ENCODE assay signal across 8 mouse cellular contexts in the genomic region with DNA sequence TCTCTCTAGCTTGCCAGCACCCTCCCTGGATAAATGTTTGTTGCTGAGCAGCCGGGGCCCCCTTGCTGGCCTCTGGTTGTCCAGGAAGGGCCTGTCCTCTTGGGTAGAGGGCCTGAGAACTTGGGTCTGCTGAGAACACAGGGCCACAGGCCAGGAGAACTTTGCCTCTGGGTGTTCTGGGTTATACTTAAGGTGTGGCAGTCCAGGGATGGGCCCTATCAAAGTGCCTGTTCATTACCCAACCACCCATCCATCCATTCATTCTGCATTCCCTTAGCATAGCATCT. TPM values are rescaled to one million over a fixed set of nuclear protein-coding genes. Genes with fewer than 3 reads are reported as not detected.
DNase-seq lines count a peak whose midpoint lies in the region; ATAC-seq and TF ChIP-seq lines count a peak whose summit lies in the region.

No protein-coding gene starts in this region.

- H3K27me3 ChIP-seq in heart, embryonic 16.5 days (ENCODE audit: control insufficient read depth, insufficient read depth, low read length), result no peaks in the 10 kb centered on the region
- H3K27me3 ChIP-seq in hindbrain, embryonic 13.5 days, result no peaks in the 10 kb centered on the region
- H3K27me3 ChIP-seq in midbrain, embryonic 12.5 days, result peaks cover 22% of the 10 kb centered on the region; the same call in 1 of the 2 replicates

- 50% methylated on average over 1 of the region's 1 CpGs for WGBS in heart, embryonic 16.5 days
- WGBS in bone marrow, adult 2 months, result 58% methylated on average over 1 of the region's 1 CpGs
- WGBS in hindbrain, embryonic 13.5 days, result 83% methylated on average over 1 of the region's 1 CpGs
- 73% methylated on average over 1 of the region's 1 CpGs for WGBS in midbrain, embryonic 12.5 days

- H3K4me1 ChIP-seq in heart, embryonic 16.5 days (ENCODE audit: control insufficient read depth, insufficient read depth, low read length), result peaks cover 18% of the 10 kb centered on the region
- H3K4me1 ChIP-seq in bone marrow, adult 2 months (ENCODE audit: control insufficient read depth, insufficient read depth, low read length), result peaks cover 2% of the 10 kb centered on the region; the same call in 1 of the 2 replicates
- peaks cover 34% of the 10 kb centered on the region for H3K4me1 ChIP-seq in hindbrain, embryonic 13.5 days (replicated peaks)
- H3K4me1 ChIP-seq in midbrain, embryonic 12.5 days, result peaks cover 28% of the 10 kb centered on the region

- peak overlapping the region; percentile 90 for H3K4me2 ChIP-seq in heart, embryonic 16.5 days (ENCODE audit: low read depth, low read length)
- H3K4me2 ChIP-seq in hindbrain, embryonic 13.5 days, result peak overlapping the region; percentile 99
- peak overlapping the region; percentile 99 for H3K4me2 ChIP-seq in midbrain, embryonic 12.5 days (replicated peaks)

- DNase-seq in heart, adult 9 months (ENCODE audit: low spot score in 2 of 2), result no peak
- DNase-seq in thymus, postnatal 25 days, result no peak
- no peak for DNase-seq in ovary, postnatal 36 days (ENCODE audit: low spot score)
- DNase-seq in thymus, postnatal 0 days (ENCODE audit: low spot score), result no peak

- peak overlapping the region; percentile 89 for H3K27ac ChIP-seq in heart, embryonic 16.5 days (ENCODE audit: low read length)
- no peak overlapping the region for H3K27ac ChIP-seq in bone marrow, adult 2 months (ENCODE audit: control insufficient read depth, insufficient read depth, low read depth, low read length, poor library complexity)
- peak overlapping the region; percentile 96 for H3K27ac ChIP-seq in hindbrain, embryonic 13.5 days
- peak overlapping the region; percentile 85; the same call in 1 of the 2 replicates for H3K27ac ChIP-seq in midbrain, embryonic 12.5 days (replicated peaks)

- peak overlapping the region; percentile 81 for H3K9ac ChIP-seq in heart, embryonic 16.5 days (ENCODE audit: low read length)
- peak overlapping the region; percentile 93 for H3K9ac ChIP-seq in hindbrain, embryonic 13.5 days
- H3K9ac ChIP-seq in midbrain, embryonic 12.5 days (replicated peaks), result peak overlapping the region; percentile 87

- H3K9me3 ChIP-seq in heart, embryonic 16.5 days (replicated peaks; ENCODE audit: control insufficient read depth, low read length), result no peaks in the 10 kb centered on the region
- H3K9me3 ChIP-seq in hindbrain, embryonic 13.5 days, result no peaks in the 10 kb centered on the region
- no peaks in the 10 kb centered on the region for H3K9me3 ChIP-seq in midbrain, embryonic 12.5 days

- peak overlapping the region; percentile 82 for H3K4me3 ChIP-seq in heart, embryonic 16.5 days (ENCODE audit: low read length)
- H3K4me3 ChIP-seq in bone marrow, adult 2 months (replicated peaks; ENCODE audit: control insufficient read depth, low read depth, low read length), result peak overlapping the region; percentile 75
- peak overlapping the region; percentile 82 for H3K4me3 ChIP-seq in hindbrain, embryonic 13.5 days
- peak overlapping the region; percentile 70 for H3K4me3 ChIP-seq in midbrain, embryonic 12.5 days

- peaks cover 15% of the 10 kb centered on the region for H3K36me3 ChIP-seq in heart, embryonic 16.5 days (ENCODE audit: control insufficient read depth, insufficient read depth)
- peaks cover 34% of the 10 kb centered on the region for H3K36me3 ChIP-seq in hindbrain, embryonic 13.5 days
- H3K36me3 ChIP-seq in midbrain, embryonic 12.5 days, result peaks cover 30% of the 10 kb centered on the region

- no peak for TF ChIP-seq CTCF in bone marrow, adult 2 months (IDR thresholded peaks at IDR 0.05; ENCODE audit: control insufficient read depth, insufficient read depth, low read length)

- no peak for TF ChIP-seq POLR2A in bone marrow, adult 2 months (IDR thresholded peaks at IDR 0.05; ENCODE audit: borderline replicate concordance, control insufficient read depth, low read depth, low read length)

- ATAC-seq in heart, embryonic 16.5 days (replicated peaks; ENCODE audit: extremely low read depth, insufficient read depth, low FRiP score), result no peak
- ATAC-seq in hindbrain, embryonic 13.5 days (ENCODE audit: low FRiP score), result no peak
- ATAC-seq in midbrain, embryonic 12.5 days (ENCODE audit: low FRiP score, low read depth), result no peak

RNA-seq across cellular contexts. Expression of a gene that starts 1.3 kb away (rescaled TPM):
- 26.0 and 29.3 TPM in 2 replicates for polyA plus RNA-seq in heart, embryonic 16.5 days (2015; fragmentation: Nextera tagmentation; extraction: Ambion mirVana)
- 30.0 and 40.3 TPM in 2 replicates for polyA plus RNA-seq in bone marrow, adult 2 months (2011; ENCODE audit: insufficient read depth, insufficient read length, low replicate concordance, missing spikeins)
- polyA plus RNA-seq in hindbrain, embryonic 13.5 days (2015; fragmentation: Nextera tagmentation; extraction: Ambion mirVana), result 51.2 and 53.9 TPM in 2 replicates
- 51.2 and 52.3 TPM in 2 replicates for polyA plus RNA-seq in midbrain, embryonic 12.5 days (2016; fragmentation: Nextera tagmentation; extraction: Ambion mirVana)
- 27.8 and 28.1 TPM in 2 replicates for polyA plus RNA-seq in thymus, postnatal 0 days (2015; fragmentation: Nextera tagmentation; extraction: Ambion mirVana)

RNA-seq across cellular contexts. Expression of a gene that starts 22.3 kb away (rescaled TPM):
- 164 and 169 TPM in 2 replicates for polyA plus RNA-seq in heart, embryonic 16.5 days (2015; fragmentation: Nextera tagmentation; extraction: Ambion mirVana)
- polyA plus RNA-seq in bone marrow, adult 2 months (2011; ENCODE audit: insufficient read depth, insufficient read length, low replicate concordance, missing spikeins), result 28.6 and 37.9 TPM in 2 replicates
- 22.1 and 24.0 TPM in 2 replicates for polyA plus RNA-seq in hindbrain, embryonic 13.5 days (2015; fragmentation: Nextera tagmentation; extraction: Ambion mirVana)
- 20.4 and 22.6 TPM in 2 replicates for polyA plus RNA-seq in midbrain, embryonic 12.5 days (2016; fragmentation: Nextera tagmentation; extraction: Ambion mirVana)
- polyA plus RNA-seq in thymus, postnatal 0 days (2015; fragmentation: Nextera tagmentation; extraction: Ambion mirVana), result 7.9 and 10.2 TPM in 2 replicates

RNA-seq across cellular contexts. Expression of a gene that starts 22.5 kb away (rescaled TPM):
- polyA plus RNA-seq in heart, embryonic 16.5 days (2015; fragmentation: Nextera tagmentation; extraction: Ambion mirVana), result 125 and 126 TPM in 2 replicates
- polyA plus RNA-seq in bone marrow, adult 2 months (2011; ENCODE audit: insufficient read depth, insufficient read length, low replicate concordance, missing spikeins), result 199 and 273 TPM in 2 replicates
- polyA plus RNA-seq in hindbrain, embryonic 13.5 days (2015; fragmentation: Nextera tagmentation; extraction: Ambion mirVana), result 129 and 133 TPM in 2 replicates
- polyA plus RNA-seq in midbrain, embryonic 12.5 days (2016; fragmentation: Nextera tagmentation; extraction: Ambion mirVana), result 128 and 129 TPM in 2 replicates
- 127 and 128 TPM in 2 replicates for polyA plus RNA-seq in thymus, postnatal 0 days (2015; fragmentation: Nextera tagmentation; extraction: Ambion mirVana)

RNA-seq across cellular contexts. Expression of a gene that starts 29.3 kb away (rescaled TPM):
- polyA plus RNA-seq in heart, embryonic 16.5 days (2015; fragmentation: Nextera tagmentation; extraction: Ambion mirVana), result 38.7 and 43.5 TPM in 2 replicates
- polyA plus RNA-seq in bone marrow, adult 2 months (2011; ENCODE audit: insufficient read depth, insufficient read length, low replicate concordance, missing spikeins), result 7.8 and 8.5 TPM in 2 replicates
- polyA plus RNA-seq in hindbrain, embryonic 13.5 days (2015; fragmentation: Nextera tagmentation; extraction: Ambion mirVana), result 27.0 and 33.1 TPM in 2 replicates
- 28.8 and 30.4 TPM in 2 replicates for polyA plus RNA-seq in midbrain, embryonic 12.5 days (2016; fragmentation: Nextera tagmentation; extraction: Ambion mirVana)
- polyA plus RNA-seq in thymus, postnatal 0 days (2015; fragmentation: Nextera tagmentation; extraction: Ambion mirVana), result 7.6 and 10.6 TPM in 2 replicates

RNA-seq across cellular contexts. Expression of a gene that starts 34.2 kb away (rescaled TPM):
- 135 and 136 TPM in 2 replicates for polyA plus RNA-seq in heart, embryonic 16.5 days (2015; fragmentation: Nextera tagmentation; extraction: Ambion mirVana)
- 27.2 and 50.0 TPM in 2 replicates for polyA plus RNA-seq in bone marrow, adult 2 months (2011; ENCODE audit: insufficient read depth, insufficient read length, low replicate concordance, missing spikeins)
- polyA plus RNA-seq in hindbrain, embryonic 13.5 days (2015; fragmentation: Nextera tagmentation; extraction: Ambion mirVana), result 146 and 160 TPM in 2 replicates
- polyA plus RNA-seq in midbrain, embryonic 12.5 days (2016; fragmentation: Nextera tagmentation; extraction: Ambion mirVana), result 101 and 102 TPM in 2 replicates
- 66.9 and 77.5 TPM in 2 replicates for polyA plus RNA-seq in thymus, postnatal 0 days (2015; fragmentation: Nextera tagmentation; extraction: Ambion mirVana)
